Mouse (Mus musculus) bone marrow, adult 2 months (tissue): ENCODE data around the gene Gm21915.

ENCODE experiments used
- CTCF ChIP-seq: fragments of 200-500 bp; IDR thresholded peaks from 2 replicates; pipeline ENCODE4 v1.5.1; 2011; ENCODE audit warnings: low read length, control low read depth; ENCODE audit not compliant: control insufficient read depth, insufficient read depth
- POLR2A ChIP-seq: fragments of 200-500 bp; IDR thresholded peaks from 2 replicates; pipeline ENCODE4 v1.6.1; 2011; ENCODE audit warnings: low read depth, mild to moderate bottlenecking, control low read depth, low read length, borderline replicate concordance; ENCODE audit not compliant: control insufficient read depth

DNA sequence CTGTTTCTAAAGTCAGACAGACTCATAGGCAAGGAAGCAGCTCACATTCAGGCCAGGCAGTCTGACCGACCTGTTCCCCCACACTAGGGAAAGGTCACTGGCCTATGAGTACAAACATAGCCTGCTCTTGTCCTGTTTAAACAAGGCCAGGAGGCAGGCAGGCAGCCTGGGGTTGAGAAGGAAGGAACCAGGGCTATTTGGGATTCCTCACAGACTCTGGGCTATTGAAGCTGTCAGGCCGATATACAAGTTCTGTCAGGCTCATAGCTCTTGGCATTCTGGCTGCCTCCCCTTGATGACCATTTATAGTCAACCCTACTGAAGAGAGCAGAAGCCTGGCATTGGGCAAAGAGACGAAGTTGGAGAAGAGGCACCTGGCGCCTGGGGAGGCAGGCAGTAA lies 41.2 kb downstream of the Gm21915 start:
- no peak for TF ChIP-seq CTCF
- TF ChIP-seq POLR2A, result no peak
